Mouse (Mus musculus) CD4-positive, CD25-positive, alpha-beta regulatory T cell, adult 2 months (primary cell): ENCODE data around the gene Zdhhc22.

Experiments
- DNase-seq: peaks from one replicate; pipeline ENCODE4 v3.0.0-alpha.2; 2012; ENCODE audit warnings: low read depth, low spot score

Gene Zdhhc22

DNA sequence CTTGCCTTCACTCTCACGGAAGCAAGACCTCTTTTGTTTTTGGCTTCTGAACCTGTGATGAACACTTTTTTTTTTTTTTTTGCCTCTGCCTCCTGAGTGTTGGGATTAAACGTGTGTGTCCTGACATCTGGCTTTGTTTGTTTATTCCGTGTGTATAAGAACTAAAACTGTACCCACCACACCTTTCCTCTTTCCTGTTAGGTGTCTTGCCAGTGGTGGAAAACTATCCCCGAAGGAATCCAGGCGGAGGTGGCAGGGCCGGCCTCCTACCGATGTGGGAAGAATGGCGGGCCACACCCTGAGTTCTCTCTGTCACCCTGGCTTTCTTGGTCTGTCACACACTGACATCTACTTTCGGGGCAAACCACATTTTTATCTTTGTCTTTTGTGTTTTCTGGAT lies 51.7 kb downstream of the Zdhhc22 start:
- DNase-seq, result no peak

DNA sequence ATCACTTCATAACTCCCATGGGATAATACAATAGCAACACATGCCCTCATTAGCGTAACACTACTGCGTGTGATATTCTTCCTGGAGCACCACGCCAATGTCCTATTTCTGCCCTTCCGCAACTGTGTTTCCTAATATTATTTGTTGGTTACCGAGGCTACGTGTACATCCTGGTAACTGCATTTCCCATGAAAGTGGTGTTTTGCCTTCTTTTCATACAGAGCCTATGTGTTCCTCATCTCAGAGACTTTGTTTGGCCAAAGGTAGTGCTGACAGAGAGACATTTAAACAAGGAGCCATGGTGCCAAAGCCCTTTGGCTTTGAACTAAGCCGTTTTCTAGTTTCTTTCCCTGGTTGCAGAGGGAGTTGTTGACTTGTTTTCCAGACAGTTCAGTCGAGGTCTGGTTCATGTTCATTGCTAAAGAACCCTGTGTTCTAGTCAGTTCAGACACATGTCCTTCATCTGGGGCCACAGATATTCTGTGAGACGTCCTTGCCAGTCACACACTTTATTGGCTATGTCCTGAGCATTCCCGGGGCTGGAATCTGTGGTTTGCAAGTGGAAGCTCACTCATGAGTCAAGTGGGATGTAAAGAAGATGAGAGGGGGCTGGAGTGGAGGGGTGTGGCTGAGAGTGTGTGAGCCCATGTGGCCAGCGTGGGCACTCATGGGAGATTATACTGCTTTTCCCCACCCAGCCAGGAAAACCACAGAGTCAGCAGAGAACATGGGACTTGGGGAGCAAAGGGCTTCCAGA lies 53.5 kb downstream of the Zdhhc22 start:
- DNase-seq, result no peak

DNA sequence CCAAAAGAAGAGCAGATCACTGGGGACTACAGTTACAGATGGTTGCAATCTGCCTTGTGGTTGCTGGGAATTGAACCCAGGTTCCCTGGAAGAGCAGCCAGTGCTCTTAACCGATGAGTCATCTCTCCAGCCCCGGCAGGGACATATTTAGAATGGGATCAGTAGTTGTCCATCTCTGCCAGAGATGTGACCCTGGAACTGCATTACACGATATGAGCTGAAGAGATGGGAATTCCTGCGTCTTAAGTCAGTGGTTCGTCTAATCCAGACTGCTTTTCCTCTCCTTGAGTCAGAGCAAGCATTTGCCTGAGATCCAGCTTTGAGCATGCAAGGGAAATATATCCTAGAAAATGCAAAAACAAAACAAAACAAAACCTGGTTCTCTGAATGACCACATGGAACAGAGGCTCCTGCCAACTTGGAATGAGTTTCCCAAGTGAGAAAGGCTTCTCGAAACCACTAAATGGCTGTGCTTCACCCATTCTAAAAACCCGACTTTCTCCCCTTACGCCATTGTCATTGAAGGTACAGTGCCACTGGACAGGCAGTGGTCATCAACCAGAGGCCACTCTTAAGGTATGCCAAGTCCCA lies 54.4 kb downstream of the Zdhhc22 start:
- no peak for DNase-seq

DNA sequence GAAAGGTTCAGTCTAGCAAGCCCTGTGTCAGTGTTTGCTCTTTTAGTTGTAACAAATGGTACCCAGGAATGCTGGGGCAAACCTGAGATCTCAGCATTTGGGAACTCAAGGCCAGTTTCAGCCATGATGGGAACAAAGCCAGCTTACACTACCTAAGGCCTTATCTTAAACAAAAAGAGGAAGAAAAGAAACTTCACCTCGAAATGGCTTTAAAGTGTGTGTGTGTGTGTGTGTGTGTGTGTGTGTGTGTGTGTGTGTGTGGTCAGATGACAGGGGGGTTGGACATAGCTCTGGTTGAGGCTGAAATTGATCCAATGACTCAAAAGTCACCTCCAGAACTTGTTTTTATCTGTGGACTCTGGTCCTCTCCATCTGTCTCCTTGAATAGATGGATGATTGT lies 55.5 kb downstream of the Zdhhc22 start:
- DNase-seq, result no peak

DNA sequence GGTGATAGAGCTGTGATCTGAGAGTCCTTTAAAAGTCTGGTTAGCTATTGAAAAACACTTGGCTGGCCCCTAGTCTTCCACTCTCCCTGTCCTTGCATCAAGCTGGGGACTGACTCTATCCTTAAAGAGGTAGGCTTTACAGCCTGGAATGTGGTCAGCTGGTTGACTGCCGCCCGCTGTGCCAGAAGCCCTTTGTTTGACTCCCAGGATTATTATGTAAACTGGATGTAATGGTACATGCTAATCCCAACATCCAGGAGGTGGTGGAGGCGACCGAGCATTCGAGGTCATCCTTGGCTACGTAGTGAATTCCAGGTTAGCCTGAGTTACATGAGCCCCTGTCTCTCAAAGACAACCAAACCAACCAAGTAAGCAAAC lies 57.7 kb downstream of the Zdhhc22 start:
- no peak for DNase-seq

DNA sequence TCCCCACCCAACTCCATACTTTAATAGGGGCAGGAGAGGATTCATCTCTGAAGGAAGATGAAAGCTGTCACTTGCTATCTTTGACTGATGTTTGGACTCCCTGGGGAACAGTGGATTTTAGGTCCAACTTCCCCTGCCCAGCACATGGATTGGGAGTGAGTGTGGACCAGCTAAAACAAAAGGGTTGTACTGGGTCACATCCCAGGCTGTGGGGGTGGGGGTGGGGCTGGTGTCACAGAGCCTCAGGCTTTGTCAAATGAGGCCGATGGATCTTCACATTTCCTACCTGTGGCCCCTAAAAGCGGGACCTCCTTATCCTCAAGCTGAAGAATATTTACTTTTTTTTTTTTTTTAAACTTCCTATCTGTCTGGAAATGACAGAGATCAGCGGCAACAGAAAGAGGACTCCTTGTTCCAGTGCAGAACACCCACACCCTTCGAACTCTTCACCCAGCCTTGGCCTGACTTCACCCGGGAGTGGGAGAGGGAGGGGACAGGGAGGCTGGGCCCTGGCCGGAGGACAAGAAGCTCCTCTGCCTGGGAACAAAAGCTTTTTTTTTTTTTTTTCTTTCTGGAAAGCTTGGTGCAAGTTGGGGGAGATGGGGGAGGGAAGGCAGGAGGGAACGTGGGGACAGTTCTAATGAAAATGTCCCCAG lies 58.2 kb downstream of the Zdhhc22 start:
- DNase-seq, result no peak

DNA sequence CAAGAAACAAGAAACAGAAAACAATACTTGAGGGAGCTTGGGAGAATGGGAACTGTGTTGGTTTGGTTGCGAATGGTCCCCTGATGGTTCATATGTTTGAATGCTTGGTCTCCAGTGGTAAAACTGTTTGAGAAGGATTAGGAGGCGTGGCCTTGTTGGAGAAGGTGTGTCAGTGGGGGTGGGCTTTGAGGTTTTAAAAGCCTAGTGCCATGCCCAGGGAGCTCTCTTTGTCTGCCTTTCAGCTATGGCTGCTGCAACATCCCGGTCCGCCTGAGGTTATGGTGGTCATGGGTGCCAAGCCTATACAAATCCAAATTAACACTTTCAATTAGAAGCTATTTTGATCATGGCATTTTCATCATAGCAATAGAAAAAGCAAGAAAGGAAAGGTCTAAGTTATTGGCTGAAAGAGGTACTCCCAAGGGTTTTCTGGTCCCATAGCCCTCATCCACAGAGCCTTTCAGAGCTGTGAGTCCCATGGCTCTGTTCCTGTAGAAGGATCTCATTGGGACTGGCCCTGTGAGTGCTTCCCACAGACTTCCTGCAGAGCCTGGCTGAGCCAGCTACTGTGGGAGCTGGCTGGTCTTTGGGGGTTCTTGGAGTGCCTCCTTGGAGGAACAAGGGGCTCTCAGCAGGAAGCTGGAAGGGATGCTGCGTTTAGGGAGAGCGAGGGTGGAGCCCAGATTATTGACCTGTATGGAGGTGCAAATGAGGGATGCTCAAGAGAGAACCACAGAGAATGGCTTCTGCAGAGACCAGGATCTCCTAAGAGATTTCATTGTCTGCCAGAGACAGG lies 59.1 kb downstream of the Zdhhc22 start:
- no peak for DNase-seq
